Mouse (Mus musculus) urinary bladder, postnatal 4 days (tissue): Measurements from ENCODE around the gene Olfr67.
"Not testable (repeated sequence)": the region's sequence is repeated elsewhere in the genome, so short reads cannot be mapped to it uniquely, and the experiment has no call there.

Experiments used
- DNase-seq, 2 experiments: peaks; one replicate each; pipeline ENCODE4 v3.0.0; 2021 to 2022; ENCODE audit warnings: low spot score in 2 of 2

Olfr67 gene

DNA sequence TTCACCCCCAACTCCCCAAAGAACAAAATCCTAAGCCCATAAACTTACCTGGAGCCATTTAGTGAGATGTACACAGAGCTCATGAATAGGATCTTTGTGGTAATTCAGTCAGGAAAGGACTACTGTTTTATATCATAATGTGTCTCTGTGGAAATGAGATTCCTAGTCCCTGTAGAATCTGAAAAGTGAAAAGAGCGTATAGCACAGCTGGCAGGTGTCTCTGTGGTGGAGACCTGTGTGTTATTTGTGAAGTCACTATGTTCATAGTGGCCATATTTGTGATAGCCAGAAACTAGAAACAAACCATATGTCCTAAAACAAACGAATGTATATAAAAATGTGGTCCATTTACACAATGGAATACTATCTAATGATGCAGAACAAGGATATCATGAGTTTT lies 20.1 kb downstream of the Olfr67 start, which contains the start of gene Olfr69:
Gene Olfr69 (minus strand): TSS at position 101 of the 400 bp plus-strand sequence.
- no peak for DNase-seq

DNA sequence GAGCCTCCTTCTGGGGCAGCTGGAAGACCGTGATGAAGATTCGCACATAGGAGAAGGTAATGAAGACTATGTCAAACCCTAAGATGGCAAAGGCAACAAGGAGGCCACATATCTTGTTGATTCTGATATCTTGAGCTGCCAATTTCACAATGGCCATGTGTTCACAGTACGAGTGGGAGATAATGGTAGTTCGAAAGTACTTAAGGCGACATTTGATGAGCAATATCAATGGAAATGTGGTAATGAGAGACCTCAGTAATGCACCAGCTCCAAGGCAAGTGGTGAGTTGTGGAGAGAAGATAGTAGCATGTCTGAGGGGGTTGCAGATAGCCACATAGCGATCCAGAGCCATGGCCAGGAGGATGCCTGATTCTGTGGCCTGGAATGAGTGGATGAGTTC lies 23.9 kb downstream of the Olfr67 start:
- not testable (repeated sequence) for DNase-seq

DNA sequence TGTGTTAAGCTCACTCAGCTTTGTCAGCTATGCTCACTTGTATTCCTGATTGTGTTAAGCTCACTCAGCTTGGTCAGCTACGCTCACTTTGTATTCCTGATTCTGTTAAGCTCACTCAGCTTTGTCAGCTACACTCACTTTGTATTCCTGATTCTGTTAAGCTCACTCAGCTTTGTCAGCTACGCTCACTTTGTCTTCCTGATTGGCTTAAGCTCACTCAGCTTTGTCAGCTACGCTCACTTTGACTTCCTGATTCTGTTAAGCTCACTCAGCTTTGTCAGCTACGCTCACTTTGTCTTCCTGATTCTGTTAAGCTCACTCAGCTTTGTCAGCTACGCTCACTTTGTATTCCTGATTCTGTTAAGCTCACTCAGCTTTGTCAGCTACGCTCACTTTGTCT lies 29.4 kb downstream of the Olfr67 start:
- not testable (repeated sequence) for DNase-seq

DNA sequence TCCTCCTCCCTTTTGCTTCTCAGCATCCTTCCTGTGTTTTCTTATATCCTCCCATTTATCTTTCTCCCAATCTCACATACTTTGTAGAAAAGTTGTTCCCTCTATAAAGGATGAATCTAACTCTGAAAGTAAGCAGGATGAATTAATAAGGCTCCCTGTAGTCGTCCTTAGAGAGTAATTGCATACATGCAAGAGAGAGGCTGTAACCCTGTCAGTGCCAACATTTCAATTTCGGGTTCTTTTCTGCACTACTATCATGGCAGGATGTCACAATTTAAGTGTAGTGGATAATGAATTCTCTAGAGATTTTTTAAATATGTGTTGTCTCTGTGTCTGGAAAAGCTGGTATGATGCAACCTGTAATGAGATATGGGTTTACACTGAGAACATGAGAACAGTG lies 34.4 kb downstream of the Olfr67 start, which contains the start of gene Olfr630:
Gene Olfr630 (minus strand): TSS at position 101 of the 400 bp plus-strand sequence.
- no peak for DNase-seq

DNA sequence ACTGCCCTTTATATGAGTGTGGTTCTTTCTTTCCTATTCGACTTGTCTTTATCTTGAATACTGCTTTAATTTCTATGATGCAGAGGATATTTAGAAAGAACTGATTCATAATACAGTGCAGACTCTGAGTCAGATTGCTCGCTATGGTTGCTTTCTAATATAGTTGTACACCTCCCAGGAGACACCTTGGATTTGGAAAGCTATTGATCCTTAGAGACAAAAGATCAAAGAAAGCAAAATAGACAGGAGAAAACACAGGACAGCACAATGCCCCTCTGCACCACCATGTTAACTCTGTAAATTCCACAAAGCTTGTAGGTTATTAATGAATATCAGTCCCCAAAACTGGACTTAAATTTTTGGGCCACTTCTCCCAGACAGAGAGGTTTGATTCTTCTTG lies 46.8 kb downstream of the Olfr67 start, which contains the start of gene Olfr629:
Gene Olfr629 (minus strand): TSS at position 101 of the 400 bp plus-strand sequence.
- DNase-seq, result no peak
